Mouse (Mus musculus) liver, postnatal 0 days (tissue): ENCODE data around the gene Espn.

ENCODE experiments used
- CTCF ChIP-seq: sonication (generic); IDR thresholded peaks from 2 replicates; pipeline ENCODE4 v1.5.1; 2016; ENCODE audit warnings: antibody characterized with exemption, low read depth
- EP300 ChIP-seq: IDR thresholded peaks from 2 replicates; pipeline ENCODE4 v1.6.1; 2016; ENCODE audit warnings: antibody characterized with exemption, low read depth, mild to moderate bottlenecking

GRCm38 (mm10) chr4:152173956-152174355, 21.8 kb upstream of the Espn start:
- TF ChIP-seq CTCF: no peak
- no peak for TF ChIP-seq EP300
